Mouse (Mus musculus): ENCODE measurements around the gene Plch2. TPM values are rescaled to one million over a fixed set of nuclear protein-coding genes. Genes with fewer than 3 reads are reported as not detected.

Gene Plch2
- total RNA-seq, 2 experiments from 2014 or later: 0.04 TPM; not detected in 1

- DNase-seq: no peak
- intact Hi-C loops (cut with DNase I; ENCODE audit: low total_unique reads): loop anchor here (10.0 kb wide), 1 partner anchor 69 kb away; no protein-coding TSS in a partner anchor
These were observed 113.1 kb downstream of the Plch2 start for GRCm38 (mm10) chr4:154943323-154944039.

- intact Hi-C loops (cut with DNase I; ENCODE audit: low total_unique reads): loop anchor here (10.0 kb wide), 1 partner anchor 68 kb away; no protein-coding TSS in a partner anchor
- DNase-seq: no peak
These were observed 113.8 kb downstream of the Plch2 start for GRCm38 (mm10) chr4:154942632-154943322.

- intact Hi-C loops (cut with DNase I; ENCODE audit: low total_unique reads): loop anchor here (10.0 kb wide), 1 partner anchor 67 kb away; no protein-coding TSS in a partner anchor
These were observed 114.8 kb downstream of the Plch2 start for GRCm38 (mm10) chr4:154941831-154942230.

GRCm38 (mm10) chr4:154940156-154940555, 116.4 kb downstream of the Plch2 start:
- intact Hi-C loops (cut with DNase I; ENCODE audit: low total_unique reads): loop anchor here (10.0 kb wide), 1 partner anchor 65 kb away; no protein-coding TSS in a partner anchor
- DNase-seq: no peak

More at GRCm38 (mm10) chr4:154941831-154942230, 114.8 kb downstream of the Plch2 start:
- DNase-seq: no peak

- intact Hi-C loops (cut with DNase I; ENCODE audit: low total_unique reads): no loop called here
- DNase-seq: no peak
These were observed 118.8 kb downstream of the Plch2 start for GRCm38 (mm10) chr4:154937746-154938145.

GRCm38 (mm10) chr4:154936542-154937255, 119.9 kb downstream of the Plch2 start:
- DNase-seq: no peak
- intact Hi-C loops (cut with DNase I; ENCODE audit: low total_unique reads): no loop called here

GRCm38 (mm10) chr4:154935788-154936187, 120.8 kb downstream of the Plch2 start:
- intact Hi-C loops (cut with DNase I; ENCODE audit: low total_unique reads): no loop called here
- no peak for DNase-seq

- no peak for DNase-seq
- intact Hi-C loops (cut with DNase I; ENCODE audit: low total_unique reads): no loop called here
These were observed 121.8 kb downstream of the Plch2 start for GRCm38 (mm10) chr4:154934800-154935199.

- DNase-seq: no peak
- intact Hi-C loops (cut with DNase I; ENCODE audit: low total_unique reads): no loop called here
These were observed 123.2 kb downstream of the Plch2 start for GRCm38 (mm10) chr4:154933306-154933907.

Other genes starting within 250 kb of the Plch2 start
- not detected for gene Ttc34, start 219.3 kb downstream of the Plch2 start, total RNA-seq (2021)
- gene Mmel1, start 187.2 kb downstream of the Plch2 start, total RNA-seq (2021): under 1 TPM; 0.49 to 0.68 TPM
- 100 to 1,000 TPM; 110 to 112 TPM for gene Fam213b, start 157.6 kb downstream of the Plch2 start, total RNA-seq (2021)
- gene Tnfrsf14, start 128.2 kb downstream of the Plch2 start, total RNA-seq (2021): 1 to 10 TPM; 1.4 to 1.9 TPM
- under 1 TPM in 1 of 2 experiments, not detected in 1; 0.16 TPM for gene Hes5, start 95.9 kb downstream of the Plch2 start, total RNA-seq (2021)
- 10 to 100 TPM; 24.1 to 31.4 TPM for gene Pank4, start 92.7 kb downstream of the Plch2 start, total RNA-seq (2021)
- 10 to 100 TPM; 10.7 to 11.3 TPM for gene Pex10, start 10.2 kb upstream of the Plch2 start, total RNA-seq (2021)
- gene Rer1, start 29.6 kb upstream of the Plch2 start, total RNA-seq (2021): 10 to 100 TPM; 48.1 to 48.8 TPM
- gene Morn1, start 29.8 kb upstream of the Plch2 start, total RNA-seq (2021): 1 to 10 TPM; 2.3 to 2.9 TPM
- gene Ski, start 165.8 kb upstream of the Plch2 start, total RNA-seq (2021): 10 to 100 TPM; 41.6 to 51.6 TPM
- gene Faap20, start 193.0 kb upstream of the Plch2 start, total RNA-seq (2021): 10 to 100 TPM; 11.9 to 15.3 TPM

All from gastrocnemius, postnatal 14 days (tissue).